In the genomic region with DNA sequence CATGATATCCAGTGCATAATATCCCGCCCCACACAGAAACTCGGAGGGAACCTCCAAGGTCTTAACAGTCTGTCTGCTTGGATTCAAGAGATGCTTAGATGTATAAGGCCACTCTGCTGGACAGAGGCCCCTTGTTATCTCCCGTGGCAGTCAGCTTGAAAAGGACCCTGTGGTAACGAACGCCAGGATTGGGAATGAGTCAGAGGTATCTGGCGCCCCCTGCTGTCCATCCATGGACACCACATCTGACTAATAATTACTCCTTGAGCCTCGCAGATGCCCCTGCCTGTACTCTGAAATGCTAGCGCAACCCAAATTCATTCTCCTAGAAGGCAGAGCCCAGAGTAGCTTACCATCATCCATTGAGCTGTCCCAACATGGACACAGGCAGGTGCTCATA, we compare ENCODE assay signal across 8 mouse cellular contexts. TPM values are rescaled to one million over a fixed set of nuclear protein-coding genes. Genes with fewer than 3 reads are reported as not detected.
DNase-seq lines count a peak whose midpoint lies in the region; ATAC-seq lines count a peak whose summit lies in the region.

No protein-coding gene starts in this region.

- no peaks in the 10 kb centered on the region for H3K27me3 ChIP-seq in embryonic facial prominence, embryonic 13.5 days
- no peaks in the 10 kb centered on the region for H3K27me3 ChIP-seq in heart, embryonic 16.5 days (ENCODE audit: control insufficient read depth, insufficient read depth, low read length)
- H3K27me3 ChIP-seq in liver, embryonic 16.5 days (ENCODE audit: control insufficient read depth, insufficient read depth, low read depth, low read length), result no peaks in the 10 kb centered on the region
- H3K27me3 ChIP-seq in neural tube, embryonic 12.5 days (replicated peaks), result no peaks in the 10 kb centered on the region; the same call in 1 of the 2 replicates

- H3K4me1 ChIP-seq in embryonic facial prominence, embryonic 13.5 days, result peaks cover 7% of the 10 kb centered on the region; the same call in 1 of the 2 replicates
- H3K4me1 ChIP-seq in heart, embryonic 16.5 days (ENCODE audit: control insufficient read depth, insufficient read depth, low read length), result peaks cover 3% of the 10 kb centered on the region; the same call in 1 of the 2 replicates
- peaks cover 3% of the 10 kb centered on the region for H3K4me1 ChIP-seq in liver, embryonic 16.5 days (ENCODE audit: control insufficient read depth, low read depth, low read length)
- H3K4me1 ChIP-seq in neural tube, embryonic 12.5 days, result peaks cover 10% of the 10 kb centered on the region; the same call in 1 of the 2 replicates

- no peak for ATAC-seq in embryonic facial prominence, embryonic 13.5 days (ENCODE audit: insufficient number of reproducible peaks, insufficient read depth, low FRiP score, low TSS enrichment, low read depth)
- ATAC-seq in heart, embryonic 16.5 days (replicated peaks; ENCODE audit: extremely low read depth, insufficient read depth, low FRiP score), result 0 out of 2 replicates have a peak, but pooled peaks have one; percentile 24
- ATAC-seq in liver, embryonic 16.5 days (ENCODE audit: low read depth), result peak; percentile 37; the same call in 1 of the 2 replicates
- peak; percentile 49 for ATAC-seq in neural tube, embryonic 12.5 days (ENCODE audit: low FRiP score, low read depth)

- no peak overlapping the region for H3K27ac ChIP-seq in embryonic facial prominence, embryonic 13.5 days
- no peak overlapping the region for H3K27ac ChIP-seq in heart, embryonic 16.5 days (ENCODE audit: low read length)
- H3K27ac ChIP-seq in liver, embryonic 16.5 days (ENCODE audit: low read length), result no peak overlapping the region
- no peak overlapping the region for H3K27ac ChIP-seq in neural tube, embryonic 12.5 days

- H3K4me2 ChIP-seq in embryonic facial prominence, embryonic 13.5 days, result peak overlapping the region; percentile 27
- H3K4me2 ChIP-seq in heart, embryonic 16.5 days (ENCODE audit: low read depth, low read length), result peak overlapping the region; percentile 22
- peak overlapping the region; percentile 41 for H3K4me2 ChIP-seq in liver, embryonic 16.5 days (ENCODE audit: low read depth, low read length)
- H3K4me2 ChIP-seq in neural tube, embryonic 12.5 days (replicated peaks), result no peak overlapping the region

- H3K4me3 ChIP-seq in embryonic facial prominence, embryonic 13.5 days, result no peak overlapping the region
- no peak overlapping the region for H3K4me3 ChIP-seq in heart, embryonic 16.5 days (ENCODE audit: low read length)
- H3K4me3 ChIP-seq in liver, embryonic 16.5 days (ENCODE audit: low read depth, low read length), result no peak overlapping the region
- no peak overlapping the region for H3K4me3 ChIP-seq in neural tube, embryonic 12.5 days

- no peaks in the 10 kb centered on the region for H3K36me3 ChIP-seq in embryonic facial prominence, embryonic 13.5 days
- H3K36me3 ChIP-seq in heart, embryonic 16.5 days (ENCODE audit: control insufficient read depth, insufficient read depth), result no peaks in the 10 kb centered on the region
- H3K36me3 ChIP-seq in liver, embryonic 16.5 days (ENCODE audit: control insufficient read depth, insufficient read depth), result no peaks in the 10 kb centered on the region
- no peaks in the 10 kb centered on the region for H3K36me3 ChIP-seq in neural tube, embryonic 12.5 days

- 7% methylated on average over 8 of the region's 8 CpGs for WGBS in embryonic facial prominence, embryonic 13.5 days
- 9% methylated on average over 8 of the region's 8 CpGs for WGBS in heart, embryonic 16.5 days
- WGBS in liver, embryonic 16.5 days (ENCODE audit: insufficient replicate concordance), result 7% methylated on average over 8 of the region's 8 CpGs
- WGBS in neural tube, embryonic 12.5 days, result 8% methylated on average over 8 of the region's 8 CpGs

- H3K9ac ChIP-seq in embryonic facial prominence, embryonic 13.5 days, result no peak overlapping the region
- H3K9ac ChIP-seq in heart, embryonic 16.5 days (ENCODE audit: low read length), result no peak overlapping the region
- H3K9ac ChIP-seq in liver, embryonic 16.5 days (ENCODE audit: low read depth, low read length), result no peak overlapping the region
- H3K9ac ChIP-seq in neural tube, embryonic 12.5 days, result no peak overlapping the region

- no peaks in the 10 kb centered on the region for H3K9me3 ChIP-seq in embryonic facial prominence, embryonic 13.5 days
- no peaks in the 10 kb centered on the region for H3K9me3 ChIP-seq in heart, embryonic 16.5 days (replicated peaks; ENCODE audit: control insufficient read depth, low read length)
- H3K9me3 ChIP-seq in liver, embryonic 16.5 days (replicated peaks; ENCODE audit: control insufficient read depth, low read length), result no peaks in the 10 kb centered on the region
- H3K9me3 ChIP-seq in neural tube, embryonic 12.5 days, result no peaks in the 10 kb centered on the region

- peak; percentile 28 to 39 for DNase-seq in CD8-positive naive resting alpha-beta T cell, adult 2 months (ENCODE audit: low read depth in 2 of 2, low spot score in 2 of 2)
- peak; percentile 78 to 79 for DNase-seq in adrenal gland, postnatal 36 days
- peak; percentile 77 for DNase-seq in kidney, postnatal 14 days
- DNase-seq in thymus, postnatal 25 days, result peak; percentile 50

RNA-seq across cellular contexts. Expression of a gene that starts 0.9 kb away (rescaled TPM):
- not detected for total RNA-seq in adrenal gland, postnatal 36 days (2021)
- polyA plus RNA-seq in embryonic facial prominence, embryonic 13.5 days (2015; fragmentation: Nextera tagmentation; extraction: Ambion mirVana), result not detected in 2 replicates
- polyA plus RNA-seq in heart, embryonic 16.5 days (2015; fragmentation: Nextera tagmentation; extraction: Ambion mirVana), result 0.24 and 0.47 TPM in 2 replicates
- polyA plus RNA-seq in liver, embryonic 16.5 days (2015; fragmentation: Nextera tagmentation; extraction: Ambion mirVana), result 0.06 TPM in 1 of 2 replicates, not detected in the other
- 0.22 TPM in 1 of 2 replicates, not detected in the other for polyA plus RNA-seq in neural tube, embryonic 12.5 days (2016; fragmentation: Nextera tagmentation; extraction: Ambion mirVana)

RNA-seq across cellular contexts. Expression of a gene that starts 6.0 kb away (rescaled TPM):
- 100 to 1,000 TPM; 332 to 335 TPM for total RNA-seq in adrenal gland, postnatal 36 days (2021)
- 391 and 404 TPM in 2 replicates for polyA plus RNA-seq in embryonic facial prominence, embryonic 13.5 days (2015; fragmentation: Nextera tagmentation; extraction: Ambion mirVana)
- polyA plus RNA-seq in heart, embryonic 16.5 days (2015; fragmentation: Nextera tagmentation; extraction: Ambion mirVana), result 342 and 383 TPM in 2 replicates
- polyA plus RNA-seq in liver, embryonic 16.5 days (2015; fragmentation: Nextera tagmentation; extraction: Ambion mirVana), result 161 and 179 TPM in 2 replicates
- 433 and 441 TPM in 2 replicates for polyA plus RNA-seq in neural tube, embryonic 12.5 days (2016; fragmentation: Nextera tagmentation; extraction: Ambion mirVana)

RNA-seq across cellular contexts. Expression of a gene that starts 30.2 kb away (rescaled TPM):
- not detected for total RNA-seq in adrenal gland, postnatal 36 days (2021)
- not detected in 2 replicates for polyA plus RNA-seq in embryonic facial prominence, embryonic 13.5 days (2015; fragmentation: Nextera tagmentation; extraction: Ambion mirVana)
- polyA plus RNA-seq in heart, embryonic 16.5 days (2015; fragmentation: Nextera tagmentation; extraction: Ambion mirVana), result not detected in 2 replicates
- polyA plus RNA-seq in liver, embryonic 16.5 days (2015; fragmentation: Nextera tagmentation; extraction: Ambion mirVana), result not detected in 2 replicates
- polyA plus RNA-seq in neural tube, embryonic 12.5 days (2016; fragmentation: Nextera tagmentation; extraction: Ambion mirVana), result not detected in 2 replicates

RNA-seq across cellular contexts. Expression of a gene that starts 42.2 kb away (rescaled TPM):
- not detected for total RNA-seq in adrenal gland, postnatal 36 days (2021)
- polyA plus RNA-seq in embryonic facial prominence, embryonic 13.5 days (2015; fragmentation: Nextera tagmentation; extraction: Ambion mirVana), result not detected in 2 replicates
- not detected in 2 replicates for polyA plus RNA-seq in heart, embryonic 16.5 days (2015; fragmentation: Nextera tagmentation; extraction: Ambion mirVana)
- not detected in 2 replicates for polyA plus RNA-seq in liver, embryonic 16.5 days (2015; fragmentation: Nextera tagmentation; extraction: Ambion mirVana)
- polyA plus RNA-seq in neural tube, embryonic 12.5 days (2016; fragmentation: Nextera tagmentation; extraction: Ambion mirVana), result not detected in 2 replicates

RNA-seq across cellular contexts. Expression of a gene that starts 53.5 kb away (rescaled TPM):
- total RNA-seq in adrenal gland, postnatal 36 days (2021), result not detected
- not detected in 2 replicates for polyA plus RNA-seq in embryonic facial prominence, embryonic 13.5 days (2015; fragmentation: Nextera tagmentation; extraction: Ambion mirVana)
- polyA plus RNA-seq in heart, embryonic 16.5 days (2015; fragmentation: Nextera tagmentation; extraction: Ambion mirVana), result not detected in 2 replicates
- polyA plus RNA-seq in liver, embryonic 16.5 days (2015; fragmentation: Nextera tagmentation; extraction: Ambion mirVana), result not detected in 2 replicates
- polyA plus RNA-seq in neural tube, embryonic 12.5 days (2016; fragmentation: Nextera tagmentation; extraction: Ambion mirVana), result not detected in 2 replicates
